Comparison of ENCODE assay signal across 19 mouse cellular contexts in the genomic region with DNA sequence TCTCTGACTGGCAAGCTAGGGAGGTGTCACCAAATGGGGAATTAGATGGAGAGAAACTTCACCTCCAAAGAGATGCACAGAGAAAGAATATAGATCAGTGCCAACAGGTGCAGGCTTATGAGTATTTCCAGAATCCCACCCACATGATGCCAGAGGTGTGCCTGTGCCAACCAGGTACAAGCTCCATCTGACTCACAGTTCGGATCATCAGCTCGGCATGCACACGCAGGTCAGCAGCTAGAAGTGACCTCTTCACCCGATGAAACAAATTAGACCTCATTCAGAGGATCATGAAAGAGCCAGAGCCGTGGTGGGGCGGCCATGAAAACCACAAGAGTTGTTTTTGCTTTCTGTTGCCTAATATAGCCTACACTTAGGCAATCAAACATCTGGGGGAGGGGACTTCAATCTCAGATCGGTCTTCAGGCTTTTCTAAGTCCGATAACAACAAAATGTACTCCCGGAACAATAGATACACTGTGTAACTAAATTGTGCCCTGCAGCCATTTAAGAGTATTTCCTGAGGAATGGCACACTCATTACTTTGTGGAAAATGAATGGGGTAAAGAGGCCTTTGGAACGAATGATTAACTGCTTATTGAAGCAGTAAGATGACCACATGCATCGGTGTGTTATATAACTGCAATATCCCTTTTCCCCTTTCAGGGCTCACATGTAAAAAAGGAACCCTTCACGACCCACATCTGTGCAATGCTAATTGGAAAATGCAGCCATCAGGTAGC. TPM values are rescaled to one million over a fixed set of nuclear protein-coding genes. Genes with fewer than 3 reads are reported as not detected.
DNase-seq lines count a peak whose midpoint lies in the region; ATAC-seq lines count a peak whose summit lies in the region.
"Had no signal": no experiment of that assay in that cellular context is flagged by ENCODE, and none has a peak within 500 bp of the region (broad histone marks: within the 10 kb centered on the region; RNA-seq: fewer than 3 reads in every experiment).

No protein-coding gene starts in this region.

- H3K36me3 ChIP-seq in kidney, embryonic 16.5 days (ENCODE audit: insufficient read depth, low read length), result no peaks in the 10 kb centered on the region
- H3K36me3 ChIP-seq: embryonic facial prominence, embryonic 15.5 days; forebrain, embryonic 15.5 days; heart, embryonic 10.5 days; hindbrain, embryonic 15.5 days; liver, embryonic 12.5 days; lung, embryonic 15.5 days; neural tube, embryonic 13.5 days had no signal

- 0 out of 2 replicates have a peak overlapping the region, but pooled peaks have one; percentile 13 for H3K4me2 ChIP-seq in kidney, embryonic 16.5 days (replicated peaks; ENCODE audit: low read depth, low read length)
- H3K4me2 ChIP-seq: embryonic facial prominence, embryonic 15.5 days; forebrain, embryonic 15.5 days; hindbrain, embryonic 15.5 days; liver, embryonic 12.5 days; lung, embryonic 15.5 days; neural tube, embryonic 13.5 days had no signal

- peak; percentile 51; the same call in 1 of the 2 replicates for ATAC-seq in kidney, embryonic 16.5 days (ENCODE audit: low FRiP score, low TSS enrichment)
- ATAC-seq: forebrain, embryonic 15.5 days; intestine, postnatal 0 days; liver, embryonic 12.5 days had no signal

- DNase-seq in embryo, embryonic 10 days (ENCODE audit: low spot score), result peak; percentile 22
- DNase-seq in embryo, embryonic 9.5 days (ENCODE audit: extremely low spot score), result no peak
- DNase-seq in kidney, postnatal 25 days, result no peak
- peak; percentile 20 for DNase-seq in fibroblast of lung, adult 2 months (ENCODE audit: low read depth)
- DNase-seq in mesoderm, embryonic 11.5 days (ENCODE audit: low read depth, low spot score), result peak; percentile 8
- DNase-seq in lung, postnatal 14 days, result no peak
- DNase-seq in urinary bladder, postnatal 4 days (ENCODE audit: low spot score in 2 of 2), result no peak
- DNase-seq: cerebellum, postnatal 10 days; layer of hippocampus, adult 9-11 months had no signal

- H3K9ac ChIP-seq in kidney, embryonic 16.5 days (replicated peaks; ENCODE audit: low read length), result no peak overlapping the region
- H3K9ac ChIP-seq: embryonic facial prominence, embryonic 15.5 days; forebrain, embryonic 15.5 days; hindbrain, embryonic 15.5 days; liver, embryonic 12.5 days; lung, embryonic 15.5 days; neural tube, embryonic 13.5 days had no signal

- H3K27me3 ChIP-seq in kidney, embryonic 16.5 days (ENCODE audit: insufficient read depth, low read length), result peaks cover 3% of the 10 kb centered on the region; the same call in 1 of the 2 replicates
- H3K27me3 ChIP-seq: forebrain, embryonic 15.5 days; lung, embryonic 15.5 days had no signal

- H3K4me3 ChIP-seq in kidney, embryonic 16.5 days (ENCODE audit: low read length), result no peak overlapping the region
- H3K4me3 ChIP-seq: embryonic facial prominence, embryonic 15.5 days; forebrain, embryonic 15.5 days; heart, embryonic 10.5 days; hindbrain, embryonic 15.5 days; liver, embryonic 12.5 days; lung, embryonic 15.5 days; neural tube, embryonic 13.5 days had no signal

- 0 out of 2 replicates have a peak, but pooled peaks cover 3% of the 10 kb centered on the region for H3K4me1 ChIP-seq in kidney, embryonic 16.5 days (ENCODE audit: insufficient read depth, low read length)
- H3K4me1 ChIP-seq: embryonic facial prominence, embryonic 15.5 days; forebrain, embryonic 15.5 days; heart, embryonic 10.5 days; hindbrain, embryonic 15.5 days; liver, embryonic 12.5 days; lung, embryonic 15.5 days had no signal

- peak overlapping the region; percentile 20; the same call in 1 of the 2 replicates for H3K27ac ChIP-seq in kidney, embryonic 16.5 days (ENCODE audit: low read length)
- H3K27ac ChIP-seq: embryonic facial prominence, embryonic 15.5 days; forebrain, embryonic 15.5 days; heart, embryonic 10.5 days; hindbrain, embryonic 15.5 days; liver, embryonic 12.5 days; lung, embryonic 15.5 days; neural tube, embryonic 13.5 days had no signal

- WGBS in kidney, embryonic 16.5 days, result 33% methylated on average over 12 of the region's 12 CpGs

- H3K9me3 ChIP-seq in kidney, embryonic 16.5 days (ENCODE audit: low read length), result no peaks in the 10 kb centered on the region
- H3K9me3 ChIP-seq: embryonic facial prominence, embryonic 15.5 days; forebrain, embryonic 15.5 days; heart, embryonic 10.5 days; hindbrain, embryonic 15.5 days; liver, embryonic 12.5 days; lung, embryonic 15.5 days; neural tube, embryonic 13.5 days had no signal

RNA-seq across cellular contexts. Expression of a gene that starts 44.1 kb away (rescaled TPM):
- not detected in 2 replicates for polyA plus RNA-seq in kidney, embryonic 16.5 days (2015; fragmentation: Nextera tagmentation; extraction: Ambion mirVana)
- polyA plus RNA-seq: embryonic facial prominence, embryonic 15.5 days; heart, embryonic 10.5 days; hindbrain, embryonic 15.5 days; intestine, postnatal 0 days; liver, embryonic 12.5 days; lung, embryonic 15.5 days; neural tube, embryonic 13.5 days; stomach, embryonic 16.5 days had no signal

RNA-seq across cellular contexts. Expression of a gene that starts 45.9 kb away (rescaled TPM):
- polyA plus RNA-seq in kidney, embryonic 16.5 days (2015; fragmentation: Nextera tagmentation; extraction: Ambion mirVana), result 0.07 and 0.31 TPM in 2 replicates
- polyA plus RNA-seq: stomach, embryonic 16.5 days had no signal

Comparison
In these comparisons a context has a peak if more than half of its experiments do, and no peak if none do; other contexts are left out.
1. DNase-seq: peak in embryo, embryonic 10 days (single experiment), fibroblast of lung, adult 2 months (single experiment) and mesoderm, embryonic 11.5 days (single experiment); none in embryo, embryonic 9.5 days (single experiment), kidney, postnatal 25 days (0 of 2), lung, postnatal 14 days (single experiment) and urinary bladder, postnatal 4 days (0 of 2).